Mouse (Mus musculus): ENCODE measurements at regions not wholly inside any gene's neighbourhood (a gene's known extent, or its start where the extent isn't known, plus 50 kb on each side); places are given as distances from the start of the nearest gene placed in this dataset.
A peak's percentile ranks its signal among the peaks of the same experiment; 100 is the strongest.

DNA sequence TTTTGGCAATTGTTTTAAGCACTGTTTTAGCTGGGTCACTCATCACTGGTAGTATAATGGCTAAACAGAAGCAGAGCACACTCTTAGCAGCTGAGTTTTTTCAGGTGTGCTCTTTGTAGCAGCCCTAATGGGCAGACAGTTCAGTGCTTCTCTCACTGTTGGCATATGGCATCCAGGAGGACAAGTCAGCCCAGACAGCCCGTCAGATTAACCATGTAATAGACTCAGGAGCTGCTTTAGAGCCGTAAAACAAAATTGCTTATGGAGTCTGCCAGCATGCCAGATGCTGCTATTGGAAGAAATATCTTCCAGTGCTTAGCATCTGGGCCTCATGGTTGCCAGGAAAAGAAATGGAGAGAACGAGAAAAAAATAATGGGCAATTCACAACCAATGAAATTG is 835.7 kb upstream of the Nudt12 start:
- Histone ChIP-seq H3K27me3 (replicated peaks; ENCODE audit: control insufficient read depth, insufficient read depth, low read length) (no peaks in the 10 kb centered on the region), H3K4me1 (ENCODE audit: control insufficient read depth, insufficient read depth, low read depth, low read length) (no peaks in the 10 kb centered on the region), H3K4me3 (ENCODE audit: low read length) (no peak overlapping the region), H3K9ac (ENCODE audit: low read depth, low read length) (no peak overlapping the region), H3K4me2 (ENCODE audit: low read length) (no peak overlapping the region), H3K9me3 (ENCODE audit: control insufficient read depth, low read length) (no peaks in the 10 kb centered on the region), H3K36me3 (ENCODE audit: control insufficient read depth, insufficient read depth, low read length) (no peaks in the 10 kb centered on the region), H3K27ac (ENCODE audit: low read depth, low read length) (no peak overlapping the region)
- WGBS = 36% methylated on average over 3 of the region's 3 CpGs
- ATAC-seq = peak; percentile 94

DNA sequence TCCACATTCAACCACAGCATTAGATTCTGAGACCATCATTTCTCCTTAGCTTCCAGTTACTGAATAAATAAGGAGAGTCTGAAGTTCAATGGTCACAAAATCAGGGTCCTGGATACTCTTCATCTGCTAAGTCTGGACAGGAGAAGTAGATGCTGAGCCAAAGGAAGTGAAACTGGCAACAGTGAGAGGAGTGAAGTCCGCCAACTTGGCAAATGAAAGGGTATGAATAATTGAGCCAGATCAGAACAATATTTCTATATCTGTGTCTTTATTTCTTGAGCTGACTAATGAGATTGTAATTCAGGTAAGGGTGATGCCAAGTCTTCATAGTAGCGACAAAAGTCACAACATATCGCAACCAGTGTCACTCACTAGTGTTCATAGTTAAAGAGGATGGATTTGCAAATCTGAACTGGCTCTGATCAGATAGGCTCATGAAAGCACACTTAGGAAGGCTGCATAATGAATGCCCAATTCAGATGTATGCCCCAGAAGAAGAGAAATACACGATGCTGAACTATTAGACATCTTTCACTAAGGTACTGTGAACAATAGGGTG is 832.2 kb upstream of the Nudt12 start:
- Histone ChIP-seq H3K36me3 (ENCODE audit: control insufficient read depth, insufficient read depth, low read length) (no peaks in the 10 kb centered on the region), H3K4me1 (ENCODE audit: control insufficient read depth, insufficient read depth, low read depth, low read length) (no peaks in the 10 kb centered on the region), H3K4me2 (ENCODE audit: low read length) (no peak overlapping the region), H3K27me3 (replicated peaks; ENCODE audit: control insufficient read depth, insufficient read depth, low read length) (no peaks in the 10 kb centered on the region), H3K9ac (ENCODE audit: low read depth, low read length) (no peak overlapping the region), H3K27ac (ENCODE audit: low read depth, low read length) (no peak overlapping the region), H3K4me3 (ENCODE audit: low read length) (no peak overlapping the region), H3K9me3 (ENCODE audit: control insufficient read depth, low read length) (no peaks in the 10 kb centered on the region)
- 84% methylated on average over 4 of the region's 4 CpGs for WGBS
- ATAC-seq = no peak

DNA sequence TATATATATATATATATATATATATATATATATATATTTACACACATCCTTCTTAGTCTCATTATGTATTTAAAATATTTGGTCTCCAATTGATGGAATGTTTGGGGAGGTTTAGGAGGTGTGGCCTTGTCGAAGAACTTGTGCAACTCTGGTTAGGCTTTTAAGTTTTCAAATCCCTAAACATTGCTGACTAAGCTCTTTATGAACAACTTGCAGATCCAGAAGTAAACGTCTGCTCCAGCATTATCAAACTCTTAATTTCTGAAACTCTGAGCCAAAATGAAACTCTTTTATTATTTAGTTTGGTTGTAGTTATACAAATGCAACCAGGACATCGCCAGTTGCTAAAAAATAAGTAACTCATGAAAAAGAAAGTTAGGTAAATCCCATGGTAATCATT is 792.7 kb upstream of the Nudt12 start:
- no peaks in the 10 kb centered on the region for H3K27me3 ChIP-seq (replicated peaks; ENCODE audit: control insufficient read depth, insufficient read depth, low read length)
- no peak for ATAC-seq
- H3K9me3 ChIP-seq (ENCODE audit: control insufficient read depth, low read length) = no peaks in the 10 kb centered on the region
- WGBS = 78% methylated on average over 3 of the region's 3 CpGs
- H3K4me2 ChIP-seq (ENCODE audit: low read length) = no peak overlapping the region
- H3K36me3 ChIP-seq (ENCODE audit: control insufficient read depth, insufficient read depth, low read length) = no peaks in the 10 kb centered on the region
- H3K27ac ChIP-seq (ENCODE audit: low read depth, low read length) = no peak overlapping the region
- no peaks in the 10 kb centered on the region for H3K4me1 ChIP-seq (ENCODE audit: control insufficient read depth, insufficient read depth, low read depth, low read length)
- no peak overlapping the region for H3K9ac ChIP-seq (ENCODE audit: low read depth, low read length)
- no peak overlapping the region for H3K4me3 ChIP-seq (ENCODE audit: low read length)

DNA sequence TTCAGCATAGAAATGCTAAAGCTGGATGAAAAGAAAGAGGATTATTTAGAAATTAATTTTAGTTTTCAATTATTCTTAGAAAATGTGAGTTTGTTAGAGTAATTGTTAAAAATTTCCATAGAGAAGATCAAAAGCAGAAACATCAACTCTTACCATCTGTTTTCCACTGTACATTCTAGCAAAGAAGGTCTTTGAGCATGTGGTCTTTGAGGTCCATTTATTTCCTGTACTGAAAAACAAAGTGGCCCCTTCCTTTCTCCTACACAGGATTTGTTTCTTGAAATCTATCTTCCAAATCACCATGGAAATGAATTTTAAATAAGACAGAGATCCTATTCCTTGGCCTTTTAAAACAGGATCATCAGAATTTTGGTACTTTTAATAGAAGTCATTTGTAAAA is 780.3 kb upstream of the Nudt12 start:
- Histone ChIP-seq H3K9me3 (ENCODE audit: control insufficient read depth, low read length) (no peaks in the 10 kb centered on the region), H3K27me3 (replicated peaks; ENCODE audit: control insufficient read depth, insufficient read depth, low read length) (no peaks in the 10 kb centered on the region), H3K27ac (ENCODE audit: low read depth, low read length) (no peak overlapping the region), H3K4me2 (ENCODE audit: low read length) (no peak overlapping the region), H3K9ac (ENCODE audit: low read depth, low read length) (no peak overlapping the region), H3K4me1 (ENCODE audit: control insufficient read depth, insufficient read depth, low read depth, low read length) (no peaks in the 10 kb centered on the region), H3K4me3 (ENCODE audit: low read length) (no peak overlapping the region), H3K36me3 (ENCODE audit: control insufficient read depth, insufficient read depth, low read length) (no peaks in the 10 kb centered on the region)
- no peak for ATAC-seq

DNA sequence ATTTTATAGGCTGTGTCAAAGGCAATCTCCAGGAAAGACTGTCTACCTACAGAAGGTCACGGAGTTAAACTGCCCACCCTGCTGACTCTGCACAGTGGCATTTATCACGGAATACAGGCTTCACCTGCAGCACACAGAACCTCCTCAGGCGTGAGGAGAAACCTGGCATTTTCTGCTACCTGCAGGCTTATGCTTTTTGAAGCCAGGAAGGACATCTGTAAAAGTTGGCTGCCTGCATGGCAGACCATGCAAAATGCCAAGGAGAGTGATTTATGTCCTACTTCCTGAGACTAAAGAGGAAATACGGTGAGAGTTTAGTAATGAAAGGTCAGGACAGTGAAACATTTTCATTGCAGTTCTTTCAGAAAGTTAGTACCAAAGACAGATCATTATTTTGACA is 779.6 kb upstream of the Nudt12 start:
- Histone ChIP-seq H3K27ac (ENCODE audit: low read depth, low read length) (no peak overlapping the region), H3K9me3 (ENCODE audit: control insufficient read depth, low read length) (no peaks in the 10 kb centered on the region), H3K4me2 (ENCODE audit: low read length) (no peak overlapping the region), H3K4me1 (ENCODE audit: control insufficient read depth, insufficient read depth, low read depth, low read length) (no peaks in the 10 kb centered on the region), H3K9ac (ENCODE audit: low read depth, low read length) (no peak overlapping the region), H3K4me3 (ENCODE audit: low read length) (no peak overlapping the region), H3K36me3 (ENCODE audit: control insufficient read depth, insufficient read depth, low read length) (no peaks in the 10 kb centered on the region), H3K27me3 (replicated peaks; ENCODE audit: control insufficient read depth, insufficient read depth, low read length) (no peaks in the 10 kb centered on the region)
- WGBS = 79% methylated on average over 4 of the region's 4 CpGs
- ATAC-seq = 0 out of 2 replicates have a peak, but pooled peaks have one; percentile 24

DNA sequence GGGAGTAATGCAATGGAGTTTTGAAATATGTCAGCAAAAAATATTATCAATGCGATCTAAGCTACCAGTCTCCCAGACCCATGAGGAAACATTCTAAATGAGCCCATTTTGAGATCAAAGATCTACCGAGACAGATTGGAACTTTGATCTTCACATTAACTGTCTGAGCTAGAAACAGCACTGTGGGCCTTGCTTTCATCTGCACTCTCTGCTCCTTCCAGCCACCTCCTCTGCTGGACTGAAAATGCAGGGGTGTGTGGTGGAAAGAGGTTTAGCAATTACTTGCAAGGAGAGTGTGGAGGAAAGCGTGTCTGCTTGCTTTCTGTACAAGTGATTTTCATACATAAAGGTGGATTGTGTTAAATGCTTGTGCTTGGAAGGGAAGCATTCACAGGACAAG is 760.9 kb upstream of the Nudt12 start:
- no peaks in the 10 kb centered on the region for H3K9me3 ChIP-seq (ENCODE audit: control insufficient read depth, low read length)
- H3K36me3 ChIP-seq (ENCODE audit: control insufficient read depth, insufficient read depth, low read length) = no peaks in the 10 kb centered on the region
- H3K4me3 ChIP-seq (ENCODE audit: low read length) = no peak overlapping the region
- no peaks in the 10 kb centered on the region for H3K4me1 ChIP-seq (ENCODE audit: control insufficient read depth, insufficient read depth, low read depth, low read length)
- H3K27ac ChIP-seq (ENCODE audit: low read depth, low read length) = no peak overlapping the region
- H3K27me3 ChIP-seq (replicated peaks; ENCODE audit: control insufficient read depth, insufficient read depth, low read length) = no peaks in the 10 kb centered on the region
- no peak for ATAC-seq
- WGBS = 74% methylated on average over 3 of the region's 3 CpGs
- H3K9ac ChIP-seq (ENCODE audit: low read depth, low read length) = no peak overlapping the region
- H3K4me2 ChIP-seq (ENCODE audit: low read length) = no peak overlapping the region

DNA sequence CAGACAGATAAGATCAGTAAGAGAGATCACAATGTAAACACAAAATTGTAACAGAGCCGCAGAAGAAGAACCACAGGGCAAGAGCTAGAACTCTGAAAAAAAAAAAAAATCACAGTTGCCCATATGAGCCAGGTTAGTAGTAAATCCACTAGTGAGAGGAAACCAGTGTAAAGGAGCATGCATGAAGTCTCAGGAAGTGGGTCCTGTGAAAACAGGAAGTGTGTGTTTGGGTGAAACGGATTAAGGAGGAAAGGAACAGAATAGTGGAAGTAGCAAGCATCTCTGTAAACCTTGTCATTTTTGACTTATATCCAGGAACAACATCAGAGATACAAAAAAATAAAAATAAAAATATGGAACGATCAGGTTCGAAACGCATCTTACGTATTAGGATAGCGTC is 753.4 kb upstream of the Nudt12 start:
- WGBS = 93% methylated on average over 7 of the region's 7 CpGs
- H3K9ac ChIP-seq (ENCODE audit: low read depth, low read length) = no peak overlapping the region
- H3K36me3 ChIP-seq (ENCODE audit: control insufficient read depth, insufficient read depth, low read length) = no peaks in the 10 kb centered on the region
- no peaks in the 10 kb centered on the region for H3K27me3 ChIP-seq (replicated peaks; ENCODE audit: control insufficient read depth, insufficient read depth, low read length)
- no peak overlapping the region for H3K4me2 ChIP-seq (ENCODE audit: low read length)
- no peak overlapping the region for H3K27ac ChIP-seq (ENCODE audit: low read depth, low read length)
- no peak overlapping the region for H3K4me3 ChIP-seq (ENCODE audit: low read length)
- H3K4me1 ChIP-seq (ENCODE audit: control insufficient read depth, insufficient read depth, low read depth, low read length) = no peaks in the 10 kb centered on the region
- no peak for ATAC-seq
- no peaks in the 10 kb centered on the region for H3K9me3 ChIP-seq (ENCODE audit: control insufficient read depth, low read length)

GRCm38 (mm10) chr17:59764486-59764885 is 751.3 kb upstream of the Nudt12 start:
- no peaks in the 10 kb centered on the region for H3K36me3 ChIP-seq (ENCODE audit: control insufficient read depth, insufficient read depth, low read length)
- no peak overlapping the region for H3K9ac ChIP-seq (ENCODE audit: low read depth, low read length)
- WGBS = 56% methylated on average over 2 of the region's 2 CpGs
- H3K27me3 ChIP-seq (replicated peaks; ENCODE audit: control insufficient read depth, insufficient read depth, low read length) = no peaks in the 10 kb centered on the region
- no peak overlapping the region for H3K4me3 ChIP-seq (ENCODE audit: low read length)
- H3K27ac ChIP-seq (ENCODE audit: low read depth, low read length) = no peak overlapping the region
- H3K4me2 ChIP-seq (ENCODE audit: low read length) = no peak overlapping the region
- H3K4me1 ChIP-seq (ENCODE audit: control insufficient read depth, insufficient read depth, low read depth, low read length) = no peaks in the 10 kb centered on the region
- H3K9me3 ChIP-seq (ENCODE audit: control insufficient read depth, low read length) = no peaks in the 10 kb centered on the region
- ATAC-seq = 0 out of 2 replicates have a peak, but pooled peaks have one; percentile 54

- H3K4me3 ChIP-seq (ENCODE audit: low read length) = no peak overlapping the region
- no peaks in the 10 kb centered on the region for H3K9me3 ChIP-seq (ENCODE audit: control insufficient read depth, low read length)
- no peak overlapping the region for H3K4me2 ChIP-seq (ENCODE audit: low read length)
- 31% methylated on average over 4 of the region's 4 CpGs for WGBS
- no peaks in the 10 kb centered on the region for H3K36me3 ChIP-seq (ENCODE audit: control insufficient read depth, insufficient read depth, low read length)
- no peak overlapping the region for H3K27ac ChIP-seq (ENCODE audit: low read depth, low read length)
- no peaks in the 10 kb centered on the region for H3K4me1 ChIP-seq (ENCODE audit: control insufficient read depth, insufficient read depth, low read depth, low read length)
- H3K27me3 ChIP-seq (replicated peaks; ENCODE audit: control insufficient read depth, insufficient read depth, low read length) = no peaks in the 10 kb centered on the region
- H3K9ac ChIP-seq (ENCODE audit: low read depth, low read length) = no peak overlapping the region
- no peak for ATAC-seq
Measured at GRCm38 (mm10) chr17:59762068-59762467, 748.9 kb upstream of the Nudt12 start.

GRCm38 (mm10) chr17:59760889-59761288 is 747.7 kb upstream of the Nudt12 start:
- Histone ChIP-seq H3K4me3 (ENCODE audit: low read length) (no peak overlapping the region), H3K27ac (ENCODE audit: low read depth, low read length) (no peak overlapping the region), H3K9me3 (ENCODE audit: control insufficient read depth, low read length) (no peaks in the 10 kb centered on the region), H3K4me1 (ENCODE audit: control insufficient read depth, insufficient read depth, low read depth, low read length) (no peaks in the 10 kb centered on the region), H3K9ac (ENCODE audit: low read depth, low read length) (no peak overlapping the region), H3K36me3 (ENCODE audit: control insufficient read depth, insufficient read depth, low read length) (no peaks in the 10 kb centered on the region), H3K27me3 (replicated peaks; ENCODE audit: control insufficient read depth, insufficient read depth, low read length) (no peaks in the 10 kb centered on the region), H3K4me2 (ENCODE audit: low read length) (no peak overlapping the region)
- 86% methylated on average over 5 of the region's 5 CpGs for WGBS
- no peak for ATAC-seq
